Mouse (Mus musculus): Measurements from ENCODE around the gene Tpsab1.

DNA sequence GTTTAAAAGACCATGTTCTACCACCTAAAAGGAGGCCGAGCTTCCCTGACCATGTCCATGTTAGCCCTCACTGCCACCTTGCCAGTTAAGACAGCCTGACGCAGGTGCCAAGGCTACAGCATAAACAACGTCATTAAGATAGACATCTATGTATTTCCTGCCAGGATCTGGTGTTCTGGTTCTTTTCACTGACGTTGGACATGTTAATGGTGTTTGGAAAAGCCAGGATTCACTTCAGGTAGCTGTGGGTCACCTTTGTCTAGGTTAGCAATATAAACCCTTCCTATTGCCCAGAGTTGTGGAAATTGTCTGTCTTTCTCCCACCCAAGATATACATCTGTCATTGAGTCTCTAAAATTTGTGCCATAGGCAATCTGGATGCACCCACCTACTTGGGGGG lies 37.0 kb downstream of the Tpsab1 start, which contains the start of gene Prss28:
- TF ChIP-seq CTCF (IDR thresholded peaks at IDR 0.05; ENCODE audit: control insufficient read depth, insufficient read depth, insufficient read length) (no peak), MYOD1 (IDR thresholded peaks at IDR 0.05; ENCODE audit: control insufficient read depth, insufficient read length, low read depth) (no peak), CEBPB (IDR thresholded peaks at IDR 0.05; ENCODE audit: low read depth) (no peak), MAX (IDR thresholded peaks at IDR 0.05) (no peak), MYOG (IDR thresholded peaks at IDR 0.05; ENCODE audit: control insufficient read depth, extremely low read depth, insufficient read length) (no peak)
